Mouse (Mus musculus) MEL (cell line): ENCODE results near the gene Cog3. TPM values are rescaled to one million over a fixed set of nuclear protein-coding genes. Genes with fewer than 3 reads are reported as not detected.

Source experiments
- DNase-seq: peaks from one replicate; pipeline ENCODE4 v3.0.0; 2011; ENCODE audit warnings: low read depth, low spot score
- H3K27ac ChIP-seq: 2 replicates; pipeline ENCODE4 v1.5.1; 2012; ENCODE audit warnings: low read depth, mild to moderate bottlenecking, control low read depth, low read length, moderate library complexity; ENCODE audit not compliant: control insufficient read depth
- H3K27me3 ChIP-seq, 2 experiments: fragments of 150-350 bp in 1 of 2; sonication (generic) in 1 of 2; 2 replicates each; pipeline ENCODE4 v1.6.1; 2012; ENCODE audit warnings: low read length in 2 of 2, mild to moderate bottlenecking in 2 of 2, improper control_type of control experiment in 1 of 2, moderate library complexity in 1 of 2; ENCODE audit not compliant: insufficient read depth in 2 of 2, control insufficient read depth in 1 of 2
- H3K36me3 ChIP-seq, 2 experiments: 2 replicates each; pipeline ENCODE4 v1.6.1; 2012 to 2014; ENCODE audit warnings: low read length in 2 of 2, improper control_type of control experiment in 1 of 2, inconsistent platforms in 1 of 2, mild to moderate bottlenecking in 1 of 2; ENCODE audit not compliant: insufficient read depth in 2 of 2, control insufficient read depth in 1 of 2
- H3K4me1 ChIP-seq, 2 experiments: fragments of 150-350 bp in 1 of 2; sonication (generic) in 1 of 2; 2 replicates each; pipeline ENCODE4 v1.6.1; 2012; ENCODE audit warnings: low read length in 2 of 2, improper control_type of control experiment in 1 of 2, mild to moderate bottlenecking in 1 of 2; ENCODE audit not compliant: insufficient read depth in 2 of 2, control insufficient read depth in 1 of 2
- H3K4me3 ChIP-seq, 2 experiments: fragments of 150-350 bp in 1 of 2; sonication (generic) in 1 of 2; 2 replicates each; pipeline ENCODE4 v1.5.1; 2012; ENCODE audit warnings: low read depth in 2 of 2, low read length in 2 of 2, mild to moderate bottlenecking in 2 of 2, moderate library complexity in 2 of 2, control low read depth in 1 of 2, improper control_type of control experiment in 1 of 2; ENCODE audit not compliant: control insufficient read depth in 1 of 2, insufficient read depth in 1 of 2
- H3K79me2 ChIP-seq: 2 replicates; pipeline ENCODE4 v1.6.1; 2012; ENCODE audit warnings: mild to moderate bottlenecking, low read length, moderate library complexity; ENCODE audit not compliant: control insufficient read depth, poor library complexity, insufficient read depth
- H3K9ac ChIP-seq: 2 replicates; pipeline ENCODE4 v1.6.1; 2012; ENCODE audit warnings: low read depth, mild to moderate bottlenecking, control low read depth, low read length, moderate library complexity; ENCODE audit not compliant: control insufficient read depth, poor library complexity, severe bottlenecking
- H3K9me3 ChIP-seq: fragments of 150-350 bp; sonication (generic); replicated peaks from 2 replicates; pipeline ENCODE4 v1.6.1; 2012; ENCODE audit warnings: mild to moderate bottlenecking, low read length, improper control_type of control experiment, moderate library complexity; ENCODE audit not compliant: insufficient read depth
- CHD1 ChIP-seq: IDR thresholded peaks from 2 replicates; pipeline ENCODE4 v1.6.1; 2012; ENCODE audit warnings: low read depth, mild to moderate bottlenecking, inconsistent platforms, low read length, improper control_type of control experiment
- CHD2 ChIP-seq: IDR thresholded peaks from 2 replicates; pipeline ENCODE4 v1.6.1; 2011; ENCODE audit warnings: low read length, improper control_type of control experiment
- E2F4 ChIP-seq: IDR thresholded peaks from 2 replicates; pipeline ENCODE4 v1.6.1; 2011; ENCODE audit warnings: low read depth, low read length, improper control_type of control experiment, borderline replicate concordance
- ELF1 ChIP-seq: IDR thresholded peaks from 2 replicates; pipeline ENCODE4 v1.6.1; 2014; ENCODE audit warnings: low read depth, mild to moderate bottlenecking, inconsistent platforms, low read length, improper control_type of control experiment, moderate library complexity
- EP300 ChIP-seq, 2 experiments: IDR thresholded peaks; 2 replicates each; pipeline ENCODE4 v1.6.1; 2011; ENCODE audit warnings: improper control_type of control experiment in 2 of 2, low read length in 2 of 2, low read depth in 1 of 2, mild to moderate bottlenecking in 1 of 2
- GATA1 ChIP-seq: IDR thresholded peaks from 2 replicates; pipeline ENCODE4 v1.6.1; 2011; ENCODE audit warnings: low read depth, low read length, improper control_type of control experiment
- HCFC1 ChIP-seq: IDR thresholded peaks from 2 replicates; pipeline ENCODE4 v1.6.1; 2012; ENCODE audit warnings: low read depth, mild to moderate bottlenecking, inconsistent platforms, low read length, improper control_type of control experiment, moderate library complexity
- JUND ChIP-seq: IDR thresholded peaks from 2 replicates; pipeline ENCODE4 v1.6.1; 2011; ENCODE audit warnings: low read depth, mild to moderate bottlenecking, improper control_type of control experiment, low read length
- MAFK ChIP-seq: IDR thresholded peaks from 2 replicates; pipeline ENCODE4 v1.6.1; 2011; ENCODE audit warnings: low read depth, mild to moderate bottlenecking, low read length, improper control_type of control experiment, borderline replicate concordance
- MAX ChIP-seq: IDR thresholded peaks from 2 replicates; pipeline ENCODE4 v1.6.1; 2011; ENCODE audit warnings: low read length, improper control_type of control experiment
- NELFE ChIP-seq: IDR thresholded peaks from 2 replicates; pipeline ENCODE4 v1.6.1; 2011; ENCODE audit warnings: low read depth, low read length, improper control_type of control experiment
- POLR2AphosphoS5 ChIP-seq: IDR thresholded peaks from 2 replicates; pipeline ENCODE4 v1.6.1; 2012; ENCODE audit warnings: low read depth, borderline replicate concordance, mild to moderate bottlenecking, inconsistent platforms, low read length, moderate library complexity, mixed read lengths
- RCOR1 ChIP-seq: IDR thresholded peaks from 2 replicates; pipeline ENCODE4 v1.6.1; 2012; ENCODE audit warnings: low read depth, mild to moderate bottlenecking, inconsistent platforms, low read length, improper control_type of control experiment
- SIN3A ChIP-seq: IDR thresholded peaks from 2 replicates; pipeline ENCODE4 v1.6.1; 2012; ENCODE audit warnings: low read length, improper control_type of control experiment, inconsistent platforms
- TBP ChIP-seq: IDR thresholded peaks from 2 replicates; pipeline ENCODE4 v1.8.0; 2011; ENCODE audit warnings: low read depth, low read length, improper control_type of control experiment
- UBTF ChIP-seq: IDR thresholded peaks from 2 replicates; pipeline ENCODE4 v1.6.1; 2012; ENCODE audit warnings: low read depth, mild to moderate bottlenecking, inconsistent platforms, low read length, improper control_type of control experiment, moderate library complexity, borderline replicate concordance; ENCODE audit not compliant: insufficient read depth
- USF1 ChIP-seq: IDR thresholded peaks from 2 replicates; pipeline ENCODE4 v1.6.1; 2014; ENCODE audit warnings: low read depth, mild to moderate bottlenecking, inconsistent platforms, low read length, improper control_type of control experiment, moderate library complexity
- USF2 ChIP-seq, 2 experiments: IDR thresholded peaks; 2 replicates each; pipeline ENCODE4 v1.6.1; 2011 to 2012; ENCODE audit warnings: improper control_type of control experiment in 2 of 2, low read length in 2 of 2, borderline replicate concordance in 1 of 2, inconsistent platforms in 1 of 2, low read depth in 1 of 2, mild to moderate bottlenecking in 1 of 2; ENCODE audit not compliant: insufficient read depth in 1 of 2
- ZMIZ1 ChIP-seq: IDR thresholded peaks from 2 replicates; pipeline ENCODE4 v1.6.1; 2012; ENCODE audit warnings: low read depth, mild to moderate bottlenecking, inconsistent platforms, low read length, improper control_type of control experiment, moderate library complexity
- polyA plus RNA-seq, 2 experiments: library from polyadenylated mRNA; stranded (reverse) in 1 of 2; unstranded in 1 of 2; fragments of >175 nt in 1 of 2; fragments of >200 nt in 1 of 2; gene quantifications; 2 replicates each; pipeline versions ENCODE4 v1.2.1 to v1.2.4; 2012; ENCODE audit warnings: low replicate concordance in 2 of 2, low read depth in 1 of 2; ENCODE audit not compliant: insufficient read length in 2 of 2, insufficient read depth in 1 of 2, missing spikeins in 1 of 2
- total RNA-seq: library from RNA; depleted of rRNA; stranded (reverse); fragments of 300-350 nt; gene quantifications from 2 replicates; pipeline ENCODE4 v1.2.3, GENCODE M21; 2012

The Cog3 gene
- total and polyA plus RNA-seq, 3 experiments = 15.3 to 46.1 (median 16.7) TPM

DNA sequence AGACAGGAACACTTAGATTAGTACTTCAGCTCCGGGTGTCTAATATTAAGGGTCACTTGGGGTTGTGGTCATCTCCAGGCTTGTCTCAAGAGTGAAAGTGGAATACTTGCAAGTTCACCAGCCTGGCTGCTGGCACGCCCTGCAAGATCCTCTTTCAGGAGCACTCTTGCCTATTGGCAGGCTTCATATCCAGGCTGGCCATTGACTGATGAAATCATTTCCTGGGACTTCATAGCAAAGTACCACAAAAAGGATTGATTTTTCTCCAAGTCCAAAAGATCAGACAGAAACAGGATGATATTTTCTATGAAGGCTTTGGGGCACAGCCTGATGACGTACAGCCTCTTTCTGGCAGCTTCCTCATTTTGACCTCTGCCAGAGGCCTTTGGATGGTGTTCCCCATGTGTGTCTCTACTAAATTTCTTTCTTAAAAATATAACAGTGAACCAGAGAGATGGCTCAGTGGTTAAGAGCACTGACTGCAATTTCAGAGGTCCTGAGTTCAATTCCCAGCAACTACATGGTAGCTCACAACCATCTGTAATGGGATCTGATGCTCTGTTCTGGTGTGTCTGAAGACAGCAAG lies 36.2 kb upstream of the Cog3 start:
- peak; percentile 64 for TF ChIP-seq TBP
- no peak for TF ChIP-seq CHD1
- 0 out of 2 replicates have a peak, but pooled peaks have one; percentile 39 for TF ChIP-seq HCFC1
- TF ChIP-seq JUND = no peak
- TF ChIP-seq ZMIZ1 = no peak
- TF ChIP-seq NELFE = 0 out of 2 replicates have a peak, but pooled peaks have one; percentile 24
- no peak for TF ChIP-seq USF1
- no peak for TF ChIP-seq POLR2AphosphoS5
- peak; percentile 42 for TF ChIP-seq SIN3A
- TF ChIP-seq ELF1 = peak; percentile 34; the same call in 1 of the 2 replicates
- no peak overlapping the region for H3K27ac ChIP-seq
- H3K9me3 ChIP-seq = no peaks in the 10 kb centered on the region
- peaks cover 6% of the 10 kb centered on the region in 2 experiments for H3K4me1 ChIP-seq
- DNase-seq = peak; percentile 54
- peaks cover 8% of the 10 kb centered on the region for H3K79me2 ChIP-seq
- H3K36me3 ChIP-seq = peaks cover 0 to 16% of the 10 kb centered on the region in 2 experiments; a peak in 2 of 4 replicates
- peak overlapping the region; percentile 16; the same call in 1 of the 2 replicates for H3K9ac ChIP-seq
- peaks cover 3 to 7% of the 10 kb centered on the region in 2 experiments for H3K27me3 ChIP-seq
- peak overlapping the region; percentile 12 to 16; a peak in 2 of 4 replicates for H3K4me3 ChIP-seq

DNA sequence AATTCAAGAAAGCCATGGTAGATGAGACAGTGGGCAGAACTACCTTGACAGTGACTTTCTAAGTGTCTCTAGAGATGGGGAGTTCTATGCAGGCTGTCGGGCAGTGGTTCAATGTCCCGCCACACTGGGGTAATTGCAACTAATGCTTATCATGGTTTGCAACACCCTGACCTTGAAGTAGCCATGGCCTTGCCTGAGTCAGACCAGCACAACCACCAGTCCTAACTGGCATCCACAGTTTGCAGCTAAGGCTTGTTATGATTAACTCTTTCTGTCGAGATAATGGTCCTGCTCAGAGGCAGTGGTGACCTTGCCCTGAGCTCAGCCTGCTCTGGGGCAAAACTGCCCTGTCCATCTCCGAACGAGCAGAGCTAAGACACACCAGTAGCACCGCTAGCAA lies 35.0 kb upstream of the Cog3 start:
- Histone ChIP-seq H3K27ac (no peak overlapping the region), H3K36me3 (peaks cover 0 to 18% of the 10 kb centered on the region in 2 experiments; a peak in 2 of 4 replicates), H3K27me3 (0 out of 4 replicates have a peak, but pooled peaks cover 0 to 3% of the 10 kb centered on the region in 2 experiments), H3K79me2 (peaks cover 8% of the 10 kb centered on the region), H3K4me1 (peaks cover 6% of the 10 kb centered on the region in 2 experiments), H3K9ac (no peak overlapping the region), H3K4me3 (no peak overlapping the region), H3K9me3 (no peaks in the 10 kb centered on the region)
- no peak for DNase-seq
- TF ChIP-seq MAFK = no peak
- no peak for TF ChIP-seq E2F4
- TF ChIP-seq UBTF = no peak
- no peak for TF ChIP-seq GATA1
- no peak for TF ChIP-seq RCOR1
- no peak for TF ChIP-seq USF2 (IDR thresholded peaks at IDR 0.05; ENCODE audit: borderline replicate concordance in 1 of 2, insufficient read depth in 1 of 2, low read depth in 1 of 2, low read length in 2 of 2)
- TF ChIP-seq EP300 (IDR thresholded peaks at IDR 0.05; ENCODE audit: low read depth in 1 of 2, low read length in 2 of 2) = no peak
- TF ChIP-seq CHD1 = no peak
- no peak for TF ChIP-seq CHD2
- no peak for TF ChIP-seq MAX
- no peak for TF ChIP-seq SIN3A
